Mouse (Mus musculus): ENCODE measurements around the gene Nodal.

DNA sequence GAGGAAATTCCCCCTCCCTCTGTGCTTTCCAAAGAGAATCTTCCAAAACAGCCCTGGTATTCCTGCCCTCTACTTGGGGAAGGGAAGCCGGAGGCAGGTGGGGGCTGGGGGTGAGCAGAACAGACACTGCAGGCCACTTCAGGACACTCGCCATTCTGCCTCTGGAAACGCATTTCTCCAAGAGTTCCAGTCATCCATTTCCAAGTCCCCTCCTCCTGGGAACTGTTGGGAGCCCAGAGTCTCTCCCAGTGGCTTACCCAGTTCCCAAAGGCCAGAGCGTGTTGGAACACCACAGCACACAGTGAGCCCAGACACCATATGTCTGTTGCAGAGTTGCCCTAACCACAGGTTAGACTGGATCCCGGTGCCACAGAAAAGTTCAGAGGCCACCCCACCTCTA lies 39.1 kb upstream of the Nodal start:
- TF ChIP-seq CTCF (IDR thresholded peaks at IDR 0.05; ENCODE audit: borderline replicate concordance, control insufficient read depth, extremely low read depth, insufficient read depth, low read length, poor library complexity) (no peak), POLR2A (IDR thresholded peaks at IDR 0.05; ENCODE audit: control insufficient read depth, extremely low read depth, insufficient read depth, low read length, poor library complexity) (no peak)

All from thymus, adult 2 months (tissue).